9 mouse cellular contexts compared by ENCODE assay signal in genomic region chr10:80055364-80055763, GRCm38 (mm10). TPM values are rescaled to one million over a fixed set of nuclear protein-coding genes. Genes with fewer than 3 reads are reported as not detected.
DNase-seq lines count a peak whose midpoint lies in the region; ATAC-seq and TF ChIP-seq lines count a peak whose summit lies in the region.
"Had no signal": no experiment of that assay in that cellular context is flagged by ENCODE, and none has a peak within 500 bp of the region (broad histone marks: within the 10 kb centered on the region; RNA-seq: fewer than 3 reads in every experiment).

No protein-coding gene starts in this region.

- peak overlapping the region; percentile 96; the same call in 1 of the 2 replicates for H3K4me3 ChIP-seq in layer of hippocampus, adult 2 months
- peak overlapping the region; percentile 93; the same call in 1 of the 2 replicates for H3K4me3 ChIP-seq in embryonic facial prominence, embryonic 14.5 days (ENCODE audit: low read depth, low read length)
- H3K4me3 ChIP-seq in intestine, embryonic 16.5 days (ENCODE audit: low read length) = peak overlapping the region; percentile 88
- peak overlapping the region; percentile 96 for H3K4me3 ChIP-seq in myocyte

- H3K27ac ChIP-seq in layer of hippocampus, adult 2 months = peak overlapping the region; percentile 1; the same call in 1 of the 2 replicates
- H3K27ac ChIP-seq in embryonic facial prominence, embryonic 14.5 days (replicated peaks; ENCODE audit: low read depth, low read length) = no peak overlapping the region
- H3K27ac ChIP-seq in intestine, embryonic 16.5 days (ENCODE audit: low read length) = peak overlapping the region; percentile 65

- TF ChIP-seq POLR2A in myocyte (IDR thresholded peaks at IDR 0.05; ENCODE audit: insufficient read length, low read depth) = no peak

- peak overlapping the region; percentile 19 for H3K9ac ChIP-seq in embryonic facial prominence, embryonic 14.5 days (ENCODE audit: low read depth, low read length)
- H3K9ac ChIP-seq in intestine, embryonic 16.5 days (ENCODE audit: low read depth, low read length) = peak overlapping the region; percentile 99

- 72% methylated on average over 5 of the region's 5 CpGs for WGBS in embryonic facial prominence, embryonic 14.5 days
- 73% methylated on average over 5 of the region's 5 CpGs for WGBS in intestine, embryonic 16.5 days

- H3K36me3 ChIP-seq in embryonic facial prominence, embryonic 14.5 days (ENCODE audit: control insufficient read depth, insufficient read depth, low read length) = peaks cover 50% of the 10 kb centered on the region
- peaks cover 14% of the 10 kb centered on the region for H3K36me3 ChIP-seq in intestine, embryonic 16.5 days (ENCODE audit: control insufficient read depth, insufficient read depth, low read length)
- H3K36me3 ChIP-seq in myocyte (ENCODE audit: control insufficient read depth, insufficient read depth) = peaks cover 11% of the 10 kb centered on the region

- no peak for DNase-seq in layer of hippocampus, adult 2 months (ENCODE audit: low spot score in 2 of 2)
- DNase-seq in layer of hippocampus, adult 9-11 months = no peak
- DNase-seq in embryonic facial prominence, embryonic 14.5 days (ENCODE audit: low spot score) = no peak
- DNase-seq in frontal cortex, postnatal 14 days (ENCODE audit: low spot score in 2 of 2) = no peak
- DNase-seq in thymus, postnatal 0 days (ENCODE audit: low spot score) = no peak
- DNase-seq: thymus, postnatal 36 days had no signal

- H3K4me2 ChIP-seq in embryonic facial prominence, embryonic 14.5 days (ENCODE audit: low read depth, low read length) = peak overlapping the region; percentile 86
- peak overlapping the region; percentile 75 for H3K4me2 ChIP-seq in intestine, embryonic 16.5 days (ENCODE audit: low read depth, low read length)
- peak overlapping the region; percentile 91 for H3K4me2 ChIP-seq in myocyte (ENCODE audit: low read depth)

- no peaks in the 10 kb centered on the region for H3K27me3 ChIP-seq in embryonic facial prominence, embryonic 14.5 days (replicated peaks; ENCODE audit: control insufficient read depth, insufficient read depth, low read length)
- H3K27me3 ChIP-seq in intestine, embryonic 16.5 days (replicated peaks; ENCODE audit: control insufficient read depth, insufficient read depth, low read length) = no peaks in the 10 kb centered on the region
- no peaks in the 10 kb centered on the region for H3K27me3 ChIP-seq in myocyte (ENCODE audit: control insufficient read depth, insufficient read depth, insufficient read length)

- peaks cover 23% of the 10 kb centered on the region for H3K79me2 ChIP-seq in myocyte (ENCODE audit: control insufficient read depth, insufficient read depth)

- H3ac ChIP-seq in myocyte (ENCODE audit: control insufficient read depth, insufficient read length) = no peak overlapping the region

- no peaks in the 10 kb centered on the region for H3K9me3 ChIP-seq in embryonic facial prominence, embryonic 14.5 days (ENCODE audit: control insufficient read depth, low read length)
- H3K9me3 ChIP-seq in intestine, embryonic 16.5 days (ENCODE audit: control insufficient read depth, low read length) = no peaks in the 10 kb centered on the region

- peaks cover 10% of the 10 kb centered on the region; the same call in 1 of the 2 replicates for H3K4me1 ChIP-seq in embryonic facial prominence, embryonic 14.5 days (ENCODE audit: control insufficient read depth, insufficient read depth, low read length)
- H3K4me1 ChIP-seq in intestine, embryonic 16.5 days (ENCODE audit: control insufficient read depth, insufficient read depth, low read length) = peaks cover 37% of the 10 kb centered on the region

- ATAC-seq in embryonic facial prominence, embryonic 14.5 days (ENCODE audit: low read depth) = no peak
- no peak for ATAC-seq in intestine, embryonic 16.5 days
- ATAC-seq in megakaryocyte progenitor cell, adult 5-6 weeks (replicated peaks; ENCODE audit: poor library complexity) = no peak

- TF ChIP-seq CTCF in layer of hippocampus, adult 2 months (conservative IDR thresholded peaks at IDR 0.05) = no peak

TF ChIP-seq in myocyte, 11 proteins besides CTCF, POLR2A, EP300 and RAD21:
- TF ChIP-seq POLR2AphosphoS2 (IDR thresholded peaks at IDR 0.05; ENCODE audit: insufficient read length, low read depth) = peak; percentile 55
- TF ChIP-seq SRF (IDR thresholded peaks at IDR 0.05; ENCODE audit: control insufficient read depth, insufficient read length, low read depth) = no peak

RNA-seq across cellular contexts. Expression of gene Gpx4, which starts 8.4 kb away (rescaled TPM):
- 100 to 1,000 TPM; 440 to 464 TPM for total RNA-seq in layer of hippocampus, adult 2 months (2021)
- 505 and 517 TPM in 2 replicates for polyA plus RNA-seq in embryonic facial prominence, embryonic 14.5 days (2014; fragmentation: Nextera tagmentation; extraction: Ambion mirVana)
- 942 and 972 TPM in 2 replicates for polyA plus RNA-seq in intestine, embryonic 16.5 days (2015; fragmentation: Nextera tagmentation; extraction: Ambion mirVana)
- 1,278 TPM for polyA plus RNA-seq in myocyte (2012; fragmentation: generic; extraction: Trizol)
- 640 and 681 TPM in 2 replicates for polyA plus RNA-seq in thymus, postnatal 0 days (2015; fragmentation: Nextera tagmentation; extraction: Ambion mirVana)
- total RNA-seq in megakaryocyte progenitor cell, adult 5-6 weeks (2015) = 253 and 271 TPM in 2 replicates
- total RNA-seq in megakaryocyte progenitor cell, adult 5-6 weeks (2017) = 358 and 365 TPM in 2 replicates

RNA-seq across cellular contexts. Expression of gene Polr2e, which starts 15.8 kb away (rescaled TPM):
- total RNA-seq in layer of hippocampus, adult 2 months (2021) = 10 to 100 TPM; 77.8 to 79.1 TPM
- 207 and 227 TPM in 2 replicates for polyA plus RNA-seq in embryonic facial prominence, embryonic 14.5 days (2014; fragmentation: Nextera tagmentation; extraction: Ambion mirVana)
- polyA plus RNA-seq in intestine, embryonic 16.5 days (2015; fragmentation: Nextera tagmentation; extraction: Ambion mirVana) = 190 and 212 TPM in 2 replicates
- 209 TPM for polyA plus RNA-seq in myocyte (2012; fragmentation: generic; extraction: Trizol)
- polyA plus RNA-seq in thymus, postnatal 0 days (2015; fragmentation: Nextera tagmentation; extraction: Ambion mirVana) = 153 and 158 TPM in 2 replicates
- total RNA-seq in megakaryocyte progenitor cell, adult 5-6 weeks (2015) = 93.3 and 99.5 TPM in 2 replicates
- 74.3 and 89.9 TPM in 2 replicates for total RNA-seq in megakaryocyte progenitor cell, adult 5-6 weeks (2017)

RNA-seq across cellular contexts. Expression of gene Arhgap45, which starts 38.9 kb away (rescaled TPM):
- total RNA-seq in layer of hippocampus, adult 2 months (2021) = 1 to 10 TPM; 3.7 to 4.4 TPM
- 4.4 and 6.4 TPM in 2 replicates for polyA plus RNA-seq in embryonic facial prominence, embryonic 14.5 days (2014; fragmentation: Nextera tagmentation; extraction: Ambion mirVana)
- polyA plus RNA-seq in intestine, embryonic 16.5 days (2015; fragmentation: Nextera tagmentation; extraction: Ambion mirVana) = 6.0 and 7.3 TPM in 2 replicates
- 0.53 TPM for polyA plus RNA-seq in myocyte (2012; fragmentation: generic; extraction: Trizol)
- polyA plus RNA-seq in thymus, postnatal 0 days (2015; fragmentation: Nextera tagmentation; extraction: Ambion mirVana) = 179 and 206 TPM in 2 replicates
- 64.1 and 69.0 TPM in 2 replicates for total RNA-seq in megakaryocyte progenitor cell, adult 5-6 weeks (2015)
- 112 and 121 TPM in 2 replicates for total RNA-seq in megakaryocyte progenitor cell, adult 5-6 weeks (2017)

RNA-seq across cellular contexts. Expression of gene Sbno2, which starts 50.0 kb away (rescaled TPM):
- total RNA-seq in layer of hippocampus, adult 2 months (2021) = 10 to 100 TPM; 22.4 to 23.4 TPM
- polyA plus RNA-seq in embryonic facial prominence, embryonic 14.5 days (2014; fragmentation: Nextera tagmentation; extraction: Ambion mirVana) = 12.8 and 14.1 TPM in 2 replicates
- polyA plus RNA-seq in intestine, embryonic 16.5 days (2015; fragmentation: Nextera tagmentation; extraction: Ambion mirVana) = 13.4 and 14.3 TPM in 2 replicates
- polyA plus RNA-seq in myocyte (2012; fragmentation: generic; extraction: Trizol) = 44.6 TPM
- polyA plus RNA-seq in thymus, postnatal 0 days (2015; fragmentation: Nextera tagmentation; extraction: Ambion mirVana) = 18.3 and 19.7 TPM in 2 replicates
- total RNA-seq in megakaryocyte progenitor cell, adult 5-6 weeks (2015) = 16.9 and 19.5 TPM in 2 replicates
- total RNA-seq in megakaryocyte progenitor cell, adult 5-6 weeks (2017) = 19.1 and 24.0 TPM in 2 replicates

RNA-seq across cellular contexts. Expression of gene Abca7, which starts 59.1 kb away (rescaled TPM):
- total RNA-seq in layer of hippocampus, adult 2 months (2021) = 10 to 100 TPM; 10.7 to 11.0 TPM
- polyA plus RNA-seq in embryonic facial prominence, embryonic 14.5 days (2014; fragmentation: Nextera tagmentation; extraction: Ambion mirVana) = 2.5 and 2.8 TPM in 2 replicates
- polyA plus RNA-seq in intestine, embryonic 16.5 days (2015; fragmentation: Nextera tagmentation; extraction: Ambion mirVana) = 3.3 and 3.4 TPM in 2 replicates
- polyA plus RNA-seq in myocyte (2012; fragmentation: generic; extraction: Trizol) = 15.6 TPM
- polyA plus RNA-seq in thymus, postnatal 0 days (2015; fragmentation: Nextera tagmentation; extraction: Ambion mirVana) = 5.2 and 5.8 TPM in 2 replicates
- 15.4 and 15.8 TPM in 2 replicates for total RNA-seq in megakaryocyte progenitor cell, adult 5-6 weeks (2015)
- 17.0 and 17.5 TPM in 2 replicates for total RNA-seq in megakaryocyte progenitor cell, adult 5-6 weeks (2017)

Comparison
In these comparisons a context has a peak if more than half of its experiments do, and no peak if none do; other contexts are left out.
1. RNA of gene Arhgap45, which starts 38.9 kb away (polyA plus RNA-seq): 179 to 206 TPM in thymus, postnatal 0 days; 6.0 to 7.3 TPM in intestine, embryonic 16.5 days, 4.4 to 6.4 TPM in embryonic facial prominence, embryonic 14.5 days and 0.53 TPM in myocyte (single experiment); every median in the first group is over 10 times any median in the second.
2. Peak in every context shown above with its lines, with median percentiles within 50 percentile points of each other: H3K4me3 ChIP-seq and H3K4me2 ChIP-seq.